Mouse (Mus musculus): ENCODE measurements around the gene Map3k5. TPM values are rescaled to one million over a fixed set of nuclear protein-coding genes. Genes with fewer than 3 reads are reported as not detected.

Gene Map3k5
- total and polyA plus RNA-seq, 2 experiments from 2014 or later = 1.5 to 5.3 TPM

- no peaks in the 10 kb centered on the region for H3K36me3 ChIP-seq (ENCODE audit: insufficient read depth, low read length)
- no peak overlapping the region for H3K4me2 ChIP-seq (ENCODE audit: low read depth, low read length, poor library complexity, severe bottlenecking)
- no peak for TF ChIP-seq CTCF (IDR thresholded peaks at IDR 0.05)
- no peak overlapping the region for H3K4me3 ChIP-seq (ENCODE audit: low read depth, low read length)
- H3K27ac ChIP-seq (ENCODE audit: low read depth, low read length) = no peak overlapping the region
- WGBS = 70% methylated on average over 15 of the region's 15 CpGs
- no peaks in the 10 kb centered on the region for H3K9me3 ChIP-seq (ENCODE audit: low read length)
- DNase-seq (ENCODE audit: low spot score) = peak; percentile 56
- no peaks in the 10 kb centered on the region for H3K4me1 ChIP-seq (ENCODE audit: insufficient read depth, low read length)
- ATAC-seq (ENCODE audit: low FRiP score) = no peak
- H3K9ac ChIP-seq (replicated peaks; ENCODE audit: low read length, poor library complexity, severe bottlenecking) = no peak overlapping the region
- no peaks in the 10 kb centered on the region for H3K27me3 ChIP-seq (ENCODE audit: insufficient read depth, low read length)
These were observed 126.2 kb downstream of the Map3k5 start for GRCm38 (mm10) chr10:20060320-20060970.

- H3K4me1 ChIP-seq (ENCODE audit: insufficient read depth, low read length) = no peaks in the 10 kb centered on the region
- no peak for DNase-seq (ENCODE audit: low spot score)
- WGBS = 91% methylated on average over 9 of the region's 9 CpGs
- no peak for TF ChIP-seq CTCF (IDR thresholded peaks at IDR 0.05)
- no peak overlapping the region for H3K4me3 ChIP-seq (ENCODE audit: low read depth, low read length)
- no peaks in the 10 kb centered on the region for H3K9me3 ChIP-seq (ENCODE audit: low read length)
- no peak for ATAC-seq (ENCODE audit: low FRiP score)
- no peaks in the 10 kb centered on the region for H3K36me3 ChIP-seq (ENCODE audit: insufficient read depth, low read length)
- no peak overlapping the region for H3K27ac ChIP-seq (ENCODE audit: low read depth, low read length)
- H3K27me3 ChIP-seq (ENCODE audit: insufficient read depth, low read length) = no peaks in the 10 kb centered on the region
- no peak overlapping the region for H3K9ac ChIP-seq (replicated peaks; ENCODE audit: low read length, poor library complexity, severe bottlenecking)
- no peak overlapping the region for H3K4me2 ChIP-seq (ENCODE audit: low read depth, low read length, poor library complexity, severe bottlenecking)
These were observed 130.4 kb downstream of the Map3k5 start for GRCm38 (mm10) chr10:20064556-20065207.

- H3K9ac ChIP-seq (replicated peaks; ENCODE audit: low read length, poor library complexity, severe bottlenecking) = no peak overlapping the region
- TF ChIP-seq CTCF (IDR thresholded peaks at IDR 0.05) = no peak
- no peak overlapping the region for H3K4me3 ChIP-seq (ENCODE audit: low read depth, low read length)
- H3K36me3 ChIP-seq (ENCODE audit: insufficient read depth, low read length) = no peaks in the 10 kb centered on the region
- no peaks in the 10 kb centered on the region for H3K4me1 ChIP-seq (ENCODE audit: insufficient read depth, low read length)
- no peaks in the 10 kb centered on the region for H3K27me3 ChIP-seq (ENCODE audit: insufficient read depth, low read length)
- no peak overlapping the region for H3K27ac ChIP-seq (ENCODE audit: low read depth, low read length)
- ATAC-seq (ENCODE audit: low FRiP score) = no peak
- WGBS = 90% methylated on average over 1 of the region's 1 CpGs
- no peak for DNase-seq (ENCODE audit: low spot score)
- no peak overlapping the region for H3K4me2 ChIP-seq (ENCODE audit: low read depth, low read length, poor library complexity, severe bottlenecking)
- H3K9me3 ChIP-seq (ENCODE audit: low read length) = no peaks in the 10 kb centered on the region
These were observed 131.9 kb downstream of the Map3k5 start for GRCm38 (mm10) chr10:20066069-20066665.

GRCm38 (mm10) chr10:20069771-20070460 lies 135.6 kb downstream of the Map3k5 start:
- WGBS = 89% methylated on average over 11 of the region's 11 CpGs

GRCm38 (mm10) chr10:20070576-20071109 lies 136.4 kb downstream of the Map3k5 start:
- H3K4me1 ChIP-seq (ENCODE audit: insufficient read depth, low read length) = no peaks in the 10 kb centered on the region
- WGBS = 83% methylated on average over 14 of the region's 14 CpGs
- H3K9ac ChIP-seq (replicated peaks; ENCODE audit: low read length, poor library complexity, severe bottlenecking) = no peak overlapping the region
- H3K4me2 ChIP-seq (ENCODE audit: low read depth, low read length, poor library complexity, severe bottlenecking) = no peak overlapping the region
- no peak for TF ChIP-seq CTCF (IDR thresholded peaks at IDR 0.05)
- no peaks in the 10 kb centered on the region for H3K9me3 ChIP-seq (ENCODE audit: low read length)
- no peaks in the 10 kb centered on the region for H3K36me3 ChIP-seq (ENCODE audit: insufficient read depth, low read length)
- H3K27ac ChIP-seq (ENCODE audit: low read depth, low read length) = no peak overlapping the region
- H3K27me3 ChIP-seq (ENCODE audit: insufficient read depth, low read length) = no peaks in the 10 kb centered on the region
- ATAC-seq (ENCODE audit: low FRiP score) (no peak), DNase-seq (ENCODE audit: low spot score) (no peak)
- no peak overlapping the region for H3K4me3 ChIP-seq (ENCODE audit: low read depth, low read length)

More at GRCm38 (mm10) chr10:20069771-20070460, 135.6 kb downstream of the Map3k5 start:
- no peak overlapping the region for H3K27ac ChIP-seq (ENCODE audit: low read depth, low read length)
- H3K9ac ChIP-seq (replicated peaks; ENCODE audit: low read length, poor library complexity, severe bottlenecking) = no peak overlapping the region
- no peak for ATAC-seq (ENCODE audit: low FRiP score)
- H3K4me3 ChIP-seq (ENCODE audit: low read depth, low read length) = no peak overlapping the region
- H3K4me2 ChIP-seq (ENCODE audit: low read depth, low read length, poor library complexity, severe bottlenecking) = no peak overlapping the region
- H3K27me3 ChIP-seq (ENCODE audit: insufficient read depth, low read length) = no peaks in the 10 kb centered on the region
- H3K4me1 ChIP-seq (ENCODE audit: insufficient read depth, low read length) = no peaks in the 10 kb centered on the region
- no peak for DNase-seq (ENCODE audit: low spot score)
- no peaks in the 10 kb centered on the region for H3K36me3 ChIP-seq (ENCODE audit: insufficient read depth, low read length)
- H3K9me3 ChIP-seq (ENCODE audit: low read length) = no peaks in the 10 kb centered on the region
- TF ChIP-seq CTCF (IDR thresholded peaks at IDR 0.05) = no peak

Data from midbrain, postnatal 0 days (tissue).